Mouse (Mus musculus) stomach, embryonic 14.5 days (tissue): ENCODE measurements at regions not wholly inside any gene's neighbourhood (a gene's known extent, or its start where the extent isn't known, plus 50 kb on each side); places are given as distances from the start of the nearest gene placed in this dataset.

ENCODE experiments used
- ATAC-seq: fragments of 200-750 bp; cut with Nextera tagmentation; 2 replicates; pipeline ENCODE4 v1.8.0; 2017; ENCODE audit warnings: low read depth, moderate TSS enrichment; ENCODE audit not compliant: insufficient number of reproducible peaks, insufficient read depth, low FRiP score
- H3K27ac ChIP-seq: fragments of 300-500 bp; sonication (generic); 2 replicates; pipeline ENCODE4 v1.5.1; 2014; ENCODE audit warnings: mild to moderate bottlenecking, low read length, moderate library complexity, mixed read lengths
- H3K27me3 ChIP-seq: fragments of 300-500 bp; sonication (generic); 2 replicates; pipeline ENCODE4 v1.6.1; 2014; ENCODE audit warnings: low read length, control low read depth, mixed read lengths; ENCODE audit not compliant: control insufficient read depth, insufficient read depth
- H3K36me3 ChIP-seq: fragments of 300-500 bp; sonication (generic); 2 replicates; pipeline ENCODE4 v1.6.1; 2014; ENCODE audit warnings: mild to moderate bottlenecking, control low read depth, low read length, moderate library complexity, mixed read lengths; ENCODE audit not compliant: control insufficient read depth, insufficient read depth
- H3K4me1 ChIP-seq: fragments of 300-500 bp; sonication (generic); 2 replicates; pipeline ENCODE4 v1.6.1; 2014; ENCODE audit warnings: low read length, control low read depth, mixed read lengths; ENCODE audit not compliant: control insufficient read depth, insufficient read depth
- H3K4me2 ChIP-seq: fragments of 300-500 bp; sonication (generic); replicated peaks from 2 replicates; pipeline ENCODE4 v1.6.1; 2014; ENCODE audit warnings: low read depth, low read length, control low read depth
- H3K4me3 ChIP-seq: fragments of 300-500 bp; sonication (generic); 2 replicates; pipeline ENCODE4 v1.5.1; 2014; ENCODE audit warnings: low read depth, low read length, control low read depth
- H3K9ac ChIP-seq: fragments of 300-500 bp; sonication (generic); replicated peaks from 2 replicates; pipeline ENCODE4 v1.6.1; 2014; ENCODE audit warnings: low read depth, mild to moderate bottlenecking, control low read depth, low read length, moderate library complexity, mixed read lengths
- H3K9me3 ChIP-seq: fragments of 300-500 bp; sonication (generic); 2 replicates; pipeline ENCODE4 v1.6.1; 2016; ENCODE audit warnings: low read depth, low read length, control low read depth; ENCODE audit not compliant: control insufficient read depth
- WGBS: fragments of 180-500 bp; shearing (Covaris S2); extraction: QIAGEN DNeasy Blood & Tissue Kit; methylation state at CpG from one replicate; pipeline ENCODE4 v1.1.7; 2014; 5-methylcytosine and 5-hydroxymethylcytosine counted together

DNA sequence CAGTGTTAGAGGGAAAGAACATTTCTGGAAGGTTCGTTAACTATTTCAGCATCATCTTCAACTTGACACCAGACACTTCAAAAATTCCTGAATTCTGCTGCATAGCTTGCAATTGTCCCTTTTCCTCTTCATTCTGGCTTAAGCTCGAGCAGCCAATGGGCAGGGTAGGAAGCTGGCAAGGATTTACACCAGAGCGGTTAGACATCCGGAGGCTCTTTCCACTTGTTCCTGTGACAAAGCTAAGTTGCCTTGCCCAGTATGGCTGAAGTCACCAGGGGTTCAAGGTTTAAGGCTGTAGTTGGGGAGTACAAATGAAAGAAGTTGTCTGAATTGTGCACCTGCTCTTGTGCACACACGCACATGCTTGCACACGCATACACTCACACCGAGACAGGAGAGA lies 206.8 kb upstream of the Serp2 start:
- ATAC-seq, result no peak
- Histone ChIP-seq H3K9ac (no peak overlapping the region), H3K36me3 (no peaks in the 10 kb centered on the region), H3K4me1 (peaks cover 26% of the 10 kb centered on the region), H3K27ac (no peak overlapping the region), H3K4me3 (no peak overlapping the region), H3K4me2 (no peak overlapping the region), H3K9me3 (no peaks in the 10 kb centered on the region), H3K27me3 (no peaks in the 10 kb centered on the region)
- WGBS, result 77% methylated on average over 7 of the region's 7 CpGs

DNA sequence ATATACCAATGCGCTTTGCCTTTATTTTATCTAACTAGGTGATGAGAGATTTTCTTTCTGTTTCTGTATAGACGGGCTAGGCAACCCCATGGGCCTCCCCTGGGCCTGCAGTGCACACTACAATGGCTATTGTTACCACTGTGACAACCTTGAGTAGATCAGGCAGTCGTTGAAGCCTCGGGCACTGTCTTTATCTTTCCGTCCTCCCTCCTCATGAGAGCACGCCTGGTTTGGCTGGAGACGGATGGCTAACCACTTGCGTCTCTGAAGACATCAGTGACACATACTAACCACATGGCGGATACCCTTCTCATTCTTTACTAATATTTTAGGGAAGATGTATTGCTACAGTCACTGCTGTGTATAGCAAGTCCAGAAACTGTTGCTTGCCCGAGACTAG lies 206.1 kb upstream of the Serp2 start:
- Histone ChIP-seq H3K9ac (no peak overlapping the region), H3K4me3 (no peak overlapping the region), H3K27me3 (no peaks in the 10 kb centered on the region), H3K4me1 (peaks cover 26% of the 10 kb centered on the region), H3K36me3 (no peaks in the 10 kb centered on the region), H3K27ac (no peak overlapping the region), H3K9me3 (no peaks in the 10 kb centered on the region), H3K4me2 (no peak overlapping the region)
- WGBS, result 67% methylated on average over 10 of the region's 10 CpGs
- ATAC-seq, result no peak

DNA sequence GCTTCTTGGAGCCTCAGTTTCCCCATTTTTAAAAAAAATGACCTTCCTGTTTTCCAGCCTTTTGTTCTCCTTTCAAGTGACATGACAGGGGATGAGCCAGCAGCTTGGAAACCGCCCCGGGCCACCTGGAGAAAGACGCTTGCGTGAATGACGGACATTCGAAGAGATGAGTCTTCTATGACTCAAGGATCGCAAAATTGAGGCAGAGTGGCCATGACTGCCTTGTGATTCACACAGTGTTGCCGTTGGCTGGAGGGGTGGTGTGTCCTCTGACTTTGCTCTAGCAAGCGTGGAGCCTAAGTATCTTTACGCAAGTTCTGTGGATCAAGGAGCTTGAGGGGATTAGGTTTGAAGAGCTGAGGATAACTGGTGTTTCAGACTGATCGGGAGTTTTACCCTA lies 205.0 kb upstream of the Serp2 start:
- Histone ChIP-seq H3K4me3 (no peak overlapping the region), H3K9me3 (no peaks in the 10 kb centered on the region), H3K27me3 (no peaks in the 10 kb centered on the region), H3K36me3 (no peaks in the 10 kb centered on the region), H3K4me2 (no peak overlapping the region), H3K27ac (no peak overlapping the region), H3K9ac (no peak overlapping the region), H3K4me1 (peaks cover 26% of the 10 kb centered on the region)
- WGBS, result 93% methylated on average over 11 of the region's 11 CpGs
- no peak for ATAC-seq

DNA sequence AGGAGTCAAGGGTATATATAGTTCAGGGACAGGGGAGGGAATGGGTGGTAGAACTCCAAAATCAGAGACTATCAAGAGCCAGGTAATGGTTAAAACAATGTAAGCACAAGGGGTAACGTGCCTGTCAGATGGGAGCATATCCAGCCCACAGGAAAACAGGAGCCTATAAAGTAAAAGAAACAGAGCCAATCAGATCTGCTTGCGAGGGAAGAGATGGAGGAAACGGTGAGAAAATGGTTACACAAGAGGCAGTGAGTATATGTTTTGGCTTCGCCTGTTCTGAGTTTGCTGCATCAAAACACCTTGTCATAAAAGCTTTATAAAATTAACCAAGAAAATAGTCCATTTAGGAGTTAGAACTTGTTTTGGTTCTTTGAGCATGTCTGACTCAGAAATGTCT lies 204.6 kb upstream of the Serp2 start:
- no peak for ATAC-seq
- Histone ChIP-seq H3K36me3 (no peaks in the 10 kb centered on the region), H3K4me1 (peaks cover 26% of the 10 kb centered on the region), H3K27ac (no peak overlapping the region), H3K9ac (no peak overlapping the region), H3K9me3 (no peaks in the 10 kb centered on the region), H3K27me3 (no peaks in the 10 kb centered on the region), H3K4me3 (no peak overlapping the region), H3K4me2 (no peak overlapping the region)
- WGBS, result 77% methylated on average over 4 of the region's 4 CpGs

DNA sequence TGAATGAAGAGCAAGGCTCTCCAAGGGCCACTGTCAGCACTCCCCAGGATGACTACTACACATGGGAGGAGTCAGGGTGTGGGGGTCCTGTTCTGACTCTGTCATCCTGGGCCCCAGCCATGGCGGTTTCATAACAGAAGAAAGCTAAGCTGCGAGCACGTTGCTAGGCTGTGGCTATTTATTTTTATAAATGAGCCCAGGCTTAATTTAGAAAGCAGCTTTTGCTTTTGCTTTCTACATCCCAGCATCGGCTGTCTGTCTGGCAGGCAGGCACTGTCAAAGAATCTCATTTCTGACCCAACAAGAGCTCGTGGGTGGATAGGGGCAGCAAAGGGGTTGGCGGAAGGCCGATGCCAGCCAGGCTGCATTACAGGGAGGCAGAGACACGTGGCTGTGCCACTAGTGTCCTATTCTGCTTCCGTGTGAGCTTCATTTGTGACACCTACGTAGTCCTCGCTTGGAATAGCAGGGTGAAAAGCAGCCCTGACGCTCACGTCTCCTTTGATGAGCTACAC lies 203.9 kb upstream of the Serp2 start:
- H3K27ac ChIP-seq, result no peak overlapping the region
- ATAC-seq, result no peak
- H3K36me3 ChIP-seq, result no peaks in the 10 kb centered on the region
- no peak overlapping the region for H3K9ac ChIP-seq
- H3K4me2 ChIP-seq, result no peak overlapping the region
- 71% methylated on average over 13 of the region's 13 CpGs for WGBS
- peaks cover 21% of the 10 kb centered on the region for H3K4me1 ChIP-seq
- no peaks in the 10 kb centered on the region for H3K9me3 ChIP-seq
- no peaks in the 10 kb centered on the region for H3K27me3 ChIP-seq
- H3K4me3 ChIP-seq, result no peak overlapping the region

DNA sequence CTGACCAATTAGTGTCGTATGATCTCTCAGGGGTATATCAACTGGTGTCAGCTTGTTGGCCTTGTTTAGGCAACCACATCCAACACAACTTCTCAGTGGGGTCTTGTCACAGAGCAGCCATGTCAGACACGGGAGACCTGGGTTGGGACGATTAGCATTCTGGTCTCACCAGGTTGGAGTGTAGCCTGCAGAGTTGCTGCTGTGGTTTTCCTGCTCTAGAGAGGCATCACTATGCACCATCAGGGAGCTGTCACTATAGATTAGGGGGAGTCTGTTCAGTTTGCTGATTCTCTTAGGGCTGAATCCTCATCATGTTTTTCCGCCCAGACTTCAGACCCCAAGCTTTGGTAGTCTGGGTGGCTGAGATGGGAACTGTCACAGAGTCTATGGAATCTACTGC lies 202.7 kb upstream of the Serp2 start:
- Histone ChIP-seq H3K27me3 (no peaks in the 10 kb centered on the region), H3K4me2 (no peak overlapping the region), H3K27ac (no peak overlapping the region), H3K36me3 (no peaks in the 10 kb centered on the region), H3K9ac (no peak overlapping the region), H3K9me3 (no peaks in the 10 kb centered on the region), H3K4me3 (no peak overlapping the region), H3K4me1 (peaks cover 9% of the 10 kb centered on the region)
- no peak for ATAC-seq
- 89% methylated on average over 4 of the region's 4 CpGs for WGBS

DNA sequence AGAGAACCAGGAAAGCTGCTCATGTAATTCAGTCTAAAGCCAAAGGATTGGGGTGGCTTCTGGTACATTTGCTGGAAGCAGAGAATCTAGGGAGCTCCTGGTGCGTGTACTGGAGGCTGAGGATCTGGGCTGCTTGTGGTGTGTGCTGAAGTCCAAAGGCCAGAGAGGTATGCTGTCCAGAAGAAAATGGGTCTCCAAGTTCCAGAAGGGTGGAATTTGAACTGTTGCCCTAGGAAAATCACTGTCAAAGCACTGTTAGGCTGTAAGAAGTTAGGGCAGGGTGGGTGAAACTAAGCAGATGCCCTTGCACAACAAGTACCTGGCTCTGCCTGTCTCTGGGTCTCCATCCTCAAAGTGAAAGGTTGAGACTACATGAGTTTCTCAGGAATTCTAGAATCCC lies 201.9 kb upstream of the Serp2 start:
- H3K4me2 ChIP-seq, result no peak overlapping the region
- H3K27me3 ChIP-seq, result no peaks in the 10 kb centered on the region
- H3K4me3 ChIP-seq, result no peak overlapping the region
- no peak overlapping the region for H3K9ac ChIP-seq
- no peaks in the 10 kb centered on the region for H3K9me3 ChIP-seq
- H3K36me3 ChIP-seq, result no peaks in the 10 kb centered on the region
- ATAC-seq, result no peak
- WGBS, result 86% methylated on average over 1 of the region's 1 CpGs
- peaks cover 1% of the 10 kb centered on the region for H3K4me1 ChIP-seq
- H3K27ac ChIP-seq, result no peak overlapping the region

DNA sequence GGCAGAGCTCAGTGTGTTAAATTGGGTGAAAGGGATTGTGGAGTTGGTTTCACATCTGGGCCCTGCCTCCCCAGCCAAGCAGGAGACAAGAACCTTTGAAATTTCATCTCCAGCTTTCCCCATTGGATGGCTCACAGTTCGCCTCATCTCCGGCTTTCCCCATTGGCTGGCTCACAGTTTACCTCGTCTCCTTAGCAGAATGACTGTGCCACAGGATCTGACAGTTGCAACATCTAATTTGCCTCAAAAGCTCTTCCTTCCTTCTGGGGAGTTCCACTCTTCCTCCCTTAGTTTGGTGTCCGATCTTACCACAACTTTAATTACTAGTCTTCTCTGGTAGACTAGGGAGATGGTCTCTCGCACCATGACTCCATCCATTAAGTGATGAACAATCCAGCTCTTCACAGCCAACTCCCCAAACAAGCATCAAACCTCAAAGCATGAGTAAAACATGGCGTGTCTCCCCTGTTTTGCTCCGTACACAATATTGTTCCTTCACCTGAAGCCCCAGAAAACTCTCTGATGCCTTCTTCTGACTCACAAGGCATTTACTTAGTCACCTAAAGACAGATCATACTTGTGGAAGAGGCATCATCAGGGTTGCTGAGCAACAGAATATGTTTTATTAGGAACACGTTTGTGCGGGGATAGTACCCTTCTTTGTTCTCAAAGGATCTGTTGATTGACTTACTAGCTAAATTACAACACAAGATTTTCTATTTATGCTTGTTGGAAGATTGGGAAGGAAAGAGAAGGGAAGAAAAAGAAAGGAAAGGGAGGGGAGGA lies 199.1 kb upstream of the Serp2 start:
- Histone ChIP-seq H3K27ac (no peak overlapping the region), H3K9ac (no peak overlapping the region), H3K4me2 (no peak overlapping the region), H3K4me1 (no peaks in the 10 kb centered on the region), H3K27me3 (no peaks in the 10 kb centered on the region), H3K9me3 (no peaks in the 10 kb centered on the region), H3K4me3 (no peak overlapping the region), H3K36me3 (no peaks in the 10 kb centered on the region)
- WGBS, result 77% methylated on average over 9 of the region's 9 CpGs
- ATAC-seq, result no peak

DNA sequence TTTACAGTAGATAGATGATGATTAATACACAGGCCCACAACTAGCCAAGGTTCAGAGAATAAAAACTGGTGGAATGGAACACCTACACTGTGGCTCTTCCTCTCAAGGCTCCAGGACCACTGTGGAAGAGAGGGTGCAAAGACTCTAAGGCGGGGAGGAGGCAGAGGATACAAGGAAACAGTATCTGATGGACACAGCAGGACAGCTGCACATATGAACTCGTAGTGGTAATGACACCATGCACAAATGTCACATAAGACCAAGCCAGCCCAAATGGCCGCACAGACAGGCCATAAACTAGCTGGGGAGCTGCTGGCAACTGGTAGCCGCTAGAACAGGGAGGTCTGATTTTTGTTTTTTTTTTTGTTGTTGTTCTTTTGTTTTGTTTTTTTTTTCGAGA lies 197.0 kb upstream of the Serp2 start:
- no peaks in the 10 kb centered on the region for H3K9me3 ChIP-seq
- WGBS, result 93% methylated on average over 5 of the region's 5 CpGs
- H3K9ac ChIP-seq, result no peak overlapping the region
- no peak overlapping the region for H3K4me3 ChIP-seq
- no peaks in the 10 kb centered on the region for H3K4me1 ChIP-seq
- H3K27me3 ChIP-seq, result no peaks in the 10 kb centered on the region
- no peak for ATAC-seq
- H3K27ac ChIP-seq, result no peak overlapping the region
- no peaks in the 10 kb centered on the region for H3K36me3 ChIP-seq
- no peak overlapping the region for H3K4me2 ChIP-seq
